Mouse (Mus musculus) midbrain, embryonic 11.5 days (tissue): ENCODE data around the gene Uchl3. TPM values are rescaled to one million over a fixed set of nuclear protein-coding genes. Genes with fewer than 3 reads are reported as not detected.

ENCODE experiments used
- ATAC-seq: fragments of 200-750 bp; cut with Nextera tagmentation; 2 replicates; pipeline ENCODE4 v1.8.0; 2017; ENCODE audit warnings: moderate TSS enrichment, moderate library complexity; ENCODE audit not compliant: low FRiP score
- DNase-seq: peaks from one replicate; pipeline ENCODE4 v3.0.0; 2015; ENCODE audit warnings: low spot score; ENCODE audit errors: missing footprints
- H3K27ac ChIP-seq: fragments of 300-500 bp; sonication (generic); 2 replicates; pipeline ENCODE4 v1.5.1; 2014; ENCODE audit warnings: low read depth, low read length
- H3K27me3 ChIP-seq: fragments of 300-500 bp; sonication (generic); 2 replicates; pipeline ENCODE4 v1.6.1; 2014; ENCODE audit warnings: mild to moderate bottlenecking, low read length, moderate library complexity, mixed read lengths; ENCODE audit not compliant: control insufficient read depth, insufficient read depth
- H3K36me3 ChIP-seq: fragments of 300-500 bp; sonication (generic); 2 replicates; pipeline ENCODE4 v1.6.1; 2014; ENCODE audit warnings: mild to moderate bottlenecking, low read length, moderate library complexity, mixed read lengths; ENCODE audit not compliant: control insufficient read depth, insufficient read depth
- H3K4me1 ChIP-seq: fragments of 300-500 bp; sonication (generic); 2 replicates; pipeline ENCODE4 v1.6.1; 2014; ENCODE audit warnings: low read length; ENCODE audit not compliant: control insufficient read depth, insufficient read depth
- H3K4me2 ChIP-seq: fragments of 300-500 bp; sonication (generic); 2 replicates; pipeline ENCODE4 v1.6.1; 2014; ENCODE audit warnings: mild to moderate bottlenecking, moderate library complexity
- H3K4me3 ChIP-seq: fragments of 300-500 bp; sonication (generic); 2 replicates; pipeline ENCODE4 v1.5.1; 2014; ENCODE audit warnings: low read depth, low read length
- H3K9ac ChIP-seq: fragments of 300-500 bp; sonication (generic); 2 replicates; pipeline ENCODE4 v1.6.1; 2014; ENCODE audit warnings: low read length
- H3K9me3 ChIP-seq: fragments of 300-500 bp; sonication (generic); 2 replicates; pipeline ENCODE4 v1.6.1; 2016; ENCODE audit warnings: low read length; ENCODE audit not compliant: control insufficient read depth
- WGBS: fragments of 180-500 bp; shearing (Covaris S2); extraction: QIAGEN DNeasy Blood & Tissue Kit; methylation state at CpG from one replicate; pipeline ENCODE4 v1.1.7; 2014; 5-methylcytosine and 5-hydroxymethylcytosine counted together
- polyA plus RNA-seq: library from polyadenylated mRNA; unstranded; fragments of >200 nt; fragmentation: Nextera tagmentation; extraction: Ambion mirVana; gene quantifications from 2 replicates; pipeline ENCODE4 v1.2.1, GENCODE M21; 2014

The Uchl3 gene
- polyA plus RNA-seq, 1 experiment from 2014 or later = 164 TPM

- Histone ChIP-seq H3K4me3 (no peak overlapping the region), H3K9me3 (no peaks in the 10 kb centered on the region), H3K27ac (no peak overlapping the region), H3K4me2 (no peak overlapping the region), H3K27me3 (no peaks in the 10 kb centered on the region), H3K4me1 (no peaks in the 10 kb centered on the region), H3K36me3 (peaks cover 4% of the 10 kb centered on the region; the same call in 1 of the 2 replicates), H3K9ac (no peak overlapping the region)
- no peak for DNase-seq
- 88% methylated on average over 2 of the region's 2 CpGs for WGBS
- no peak for ATAC-seq
Measured at GRCm38 (mm10) chr14:101630548-101630947, 23.2 kb upstream of the Uchl3 start.

GRCm38 (mm10) chr14:101635765-101636164 is 18.0 kb upstream of the Uchl3 start:
- Histone ChIP-seq H3K4me2 (no peak overlapping the region), H3K27me3 (no peaks in the 10 kb centered on the region), H3K27ac (no peak overlapping the region), H3K9ac (no peak overlapping the region), H3K9me3 (no peaks in the 10 kb centered on the region), H3K36me3 (peaks cover 4% of the 10 kb centered on the region; the same call in 1 of the 2 replicates), H3K4me1 (peaks cover 3% of the 10 kb centered on the region; the same call in 1 of the 2 replicates), H3K4me3 (no peak overlapping the region)
- WGBS = 91% methylated on average over 1 of the region's 1 CpGs
- no peak for DNase-seq
- no peak for ATAC-seq

- H3K27ac ChIP-seq = no peak overlapping the region
- H3K27me3 ChIP-seq = no peaks in the 10 kb centered on the region
- H3K4me3 ChIP-seq = no peak overlapping the region
- no peak for ATAC-seq
- DNase-seq = no peak
- peaks cover 4% of the 10 kb centered on the region; the same call in 1 of the 2 replicates for H3K36me3 ChIP-seq
- WGBS = 90% methylated on average over 6 of the region's 6 CpGs
- no peak overlapping the region for H3K9ac ChIP-seq
- H3K4me2 ChIP-seq = no peak overlapping the region
- no peaks in the 10 kb centered on the region for H3K9me3 ChIP-seq
- peaks cover 3% of the 10 kb centered on the region; the same call in 1 of the 2 replicates for H3K4me1 ChIP-seq
Measured at GRCm38 (mm10) chr14:101637381-101637780, 16.4 kb upstream of the Uchl3 start.

DNA sequence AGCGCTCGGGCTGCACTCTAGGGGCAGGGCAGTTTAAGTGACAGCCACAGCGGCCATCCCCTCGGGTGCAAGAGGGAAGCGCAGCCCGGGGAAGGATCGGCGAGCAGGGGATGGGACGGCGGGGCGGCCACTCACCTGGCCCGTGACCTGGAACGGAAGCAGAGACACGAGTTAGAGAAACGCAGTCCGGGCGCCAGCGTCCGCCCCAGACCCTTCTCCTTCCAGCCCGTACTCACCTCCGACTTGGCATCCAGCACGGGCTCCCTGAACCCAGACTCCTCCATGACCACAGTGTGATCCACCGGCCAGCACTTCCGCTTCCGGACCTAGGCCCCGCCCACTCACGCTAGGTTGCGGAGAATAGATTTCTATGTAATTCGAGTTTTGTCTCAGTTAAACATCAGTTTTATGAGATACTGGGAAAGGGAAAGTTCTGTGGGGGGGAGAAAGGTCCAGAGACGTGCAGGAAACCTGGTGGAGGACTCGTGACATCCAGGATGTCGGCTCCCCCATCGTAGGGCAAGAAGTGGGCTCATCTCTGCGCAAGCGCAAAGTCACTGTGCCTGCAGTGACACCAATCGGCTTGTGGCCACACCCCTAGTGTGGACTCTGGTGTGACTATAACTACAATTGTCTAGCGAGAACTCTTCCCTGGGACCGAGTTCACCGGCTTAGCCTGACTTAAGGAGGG is 13.5 kb upstream of the Uchl3 start, which contains the start of gene Commd6:
TSS of gene Commd6 (minus strand) at position 534 of the 691 bp plus-strand sequence.
- Histone ChIP-seq H3K9me3 (no peaks in the 10 kb centered on the region), H3K27me3 (no peaks in the 10 kb centered on the region), H3K9ac (peak within 1 kb of the TSS; percentile 68), H3K4me3 (peak within 1 kb of the TSS; percentile 49), H3K36me3 (no peaks in the 10 kb centered on the region), H3K27ac (peak within 1 kb of the TSS; percentile 8), H3K4me1 (peaks cover 3% of the 10 kb centered on the region; the same call in 1 of the 2 replicates), H3K4me2 (peak within 1 kb of the TSS; percentile 59)
- DNase-seq = peak; percentile 99
- WGBS = under 1% methylated on average over 39 of the region's 39 CpGs
- peak; percentile 99 for ATAC-seq

DNA sequence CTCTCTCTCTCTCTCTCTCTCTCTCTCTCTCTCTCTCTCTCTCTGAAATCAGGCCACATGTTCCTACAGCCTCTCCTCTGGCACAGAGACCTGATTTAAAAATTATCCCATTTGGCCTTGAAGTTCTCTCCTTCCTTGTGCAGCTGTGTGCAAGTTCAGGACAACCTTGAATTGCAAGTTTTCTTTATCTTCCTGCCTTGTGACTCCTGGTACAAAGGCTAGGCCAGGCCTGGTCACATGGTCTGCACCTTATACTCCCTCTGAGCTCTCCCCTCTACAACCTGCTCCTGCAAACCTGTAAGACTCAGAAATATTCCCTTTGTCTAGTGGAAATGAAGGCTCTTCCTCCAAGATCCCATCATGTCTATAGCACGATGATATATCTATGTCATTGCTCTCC is 8.8 kb upstream of the Uchl3 start:
- no peak for ATAC-seq

GRCm38 (mm10) chr14:101650551-101650950 is 3.2 kb upstream of the Uchl3 start:
- ATAC-seq (no peak), DNase-seq (no peak)
- WGBS = 87% methylated on average over 4 of the region's 4 CpGs
- H3K4me1 ChIP-seq = peaks cover 3% of the 10 kb centered on the region; the same call in 1 of the 2 replicates
- H3K9ac ChIP-seq = no peak overlapping the region
- H3K27me3 ChIP-seq = no peaks in the 10 kb centered on the region
- no peaks in the 10 kb centered on the region for H3K9me3 ChIP-seq
- no peak overlapping the region for H3K4me2 ChIP-seq
- no peak overlapping the region for H3K27ac ChIP-seq
- no peaks in the 10 kb centered on the region for H3K36me3 ChIP-seq
- no peak overlapping the region for H3K4me3 ChIP-seq

More for the DNA sequence above, 8.8 kb upstream of the Uchl3 start:
- WGBS = 80% methylated on average over 1 of the region's 1 CpGs
- Histone ChIP-seq H3K27me3 (no peaks in the 10 kb centered on the region), H3K36me3 (no peaks in the 10 kb centered on the region), H3K4me1 (no peaks in the 10 kb centered on the region), H3K9ac (no peak overlapping the region), H3K27ac (no peak overlapping the region), H3K4me3 (no peak overlapping the region), H3K4me2 (no peak overlapping the region), H3K9me3 (no peaks in the 10 kb centered on the region)
- no peak for DNase-seq

DNA sequence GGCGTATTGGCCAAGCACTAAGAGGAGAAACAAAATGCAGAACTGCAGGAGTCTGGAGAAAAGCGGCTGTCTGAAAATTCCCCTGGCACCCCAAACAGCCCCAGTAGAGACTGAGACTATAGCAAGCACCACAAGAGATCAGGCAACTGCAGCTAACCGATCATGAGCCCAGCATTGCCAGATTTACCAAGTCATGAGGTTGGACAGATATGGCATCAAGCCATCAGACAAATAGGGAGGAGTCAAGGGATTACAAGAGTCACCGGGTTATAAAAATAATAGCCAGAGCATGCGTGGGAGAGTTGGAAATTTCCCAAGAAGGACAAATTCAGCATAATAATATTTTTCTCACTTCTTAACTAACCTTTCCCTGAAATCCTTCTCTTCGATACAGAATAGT is 1.2 kb upstream of the Uchl3 start:
- H3K36me3 ChIP-seq = no peaks in the 10 kb centered on the region
- H3K4me2 ChIP-seq = no peak overlapping the region
- no peak for ATAC-seq
- H3K27me3 ChIP-seq = no peaks in the 10 kb centered on the region
- 92% methylated on average over 6 of the region's 6 CpGs for WGBS
- DNase-seq = no peak
- H3K27ac ChIP-seq = no peak overlapping the region
- no peaks in the 10 kb centered on the region for H3K9me3 ChIP-seq
- H3K4me1 ChIP-seq = peaks cover 3% of the 10 kb centered on the region; the same call in 1 of the 2 replicates
- no peak overlapping the region for H3K4me3 ChIP-seq
- no peak overlapping the region for H3K9ac ChIP-seq

DNA sequence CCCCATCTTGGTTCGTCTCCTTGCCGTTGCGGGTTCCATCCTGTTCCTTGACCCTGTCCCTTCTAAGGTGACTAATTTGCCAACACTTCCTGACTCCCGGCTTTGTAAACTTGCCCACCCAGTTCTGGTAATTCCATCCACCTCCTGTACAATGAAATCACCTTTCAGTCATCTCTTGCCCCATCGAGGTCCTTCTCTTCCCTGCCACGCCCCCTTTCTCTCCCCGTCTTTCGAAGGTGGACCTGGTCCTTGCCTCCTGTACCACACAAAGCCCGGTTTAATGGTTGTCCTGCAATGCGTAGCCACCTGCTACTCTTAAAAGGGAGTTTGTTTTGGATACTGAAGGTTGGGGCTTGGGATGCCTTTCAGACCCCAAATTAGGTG is 751 bp downstream of the Uchl3 start:
- no peaks in the 10 kb centered on the region for H3K9me3 ChIP-seq
- no peaks in the 10 kb centered on the region for H3K36me3 ChIP-seq
- H3K27me3 ChIP-seq = no peaks in the 10 kb centered on the region
- peak overlapping the region; percentile 85 for H3K4me3 ChIP-seq
- peak overlapping the region; percentile 85 for H3K4me2 ChIP-seq
- WGBS = 1% methylated on average over 10 of the region's 10 CpGs
- H3K27ac ChIP-seq = no peak overlapping the region
- H3K9ac ChIP-seq = peak overlapping the region; percentile 76
- DNase-seq (peak; percentile 87), ATAC-seq (peak; percentile 10; the same call in 1 of the 2 replicates)
- peaks cover 3% of the 10 kb centered on the region; the same call in 1 of the 2 replicates for H3K4me1 ChIP-seq

DNA sequence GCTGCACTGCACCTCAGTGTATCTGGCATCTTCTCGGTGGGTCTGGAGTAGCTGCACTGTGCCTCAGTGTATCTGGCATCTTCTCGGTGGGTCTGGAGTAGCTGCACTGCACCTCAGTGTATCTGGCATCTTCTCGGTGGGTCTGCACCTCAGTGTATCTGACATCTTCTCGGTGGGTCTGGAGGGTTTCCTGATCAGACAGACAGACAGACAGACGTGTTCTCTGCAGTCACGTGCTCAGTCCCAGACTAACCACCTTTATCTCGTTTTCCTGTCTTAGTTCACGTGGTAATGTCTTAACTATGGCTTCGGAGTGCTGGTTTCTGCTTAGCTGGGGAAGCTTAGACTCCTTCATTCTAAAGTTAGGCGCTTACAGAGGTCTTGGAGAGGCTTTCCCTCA is 2.5 kb downstream of the Uchl3 start:
- no peaks in the 10 kb centered on the region for H3K27me3 ChIP-seq
- DNase-seq = no peak
- H3K4me1 ChIP-seq = peaks cover 3% of the 10 kb centered on the region; the same call in 1 of the 2 replicates
- H3K4me3 ChIP-seq = no peak overlapping the region
- H3K9me3 ChIP-seq = no peaks in the 10 kb centered on the region
- H3K9ac ChIP-seq = no peak overlapping the region
- ATAC-seq = no peak
- 86% methylated on average over 10 of the region's 10 CpGs for WGBS
- H3K27ac ChIP-seq = no peak overlapping the region
- no peaks in the 10 kb centered on the region for H3K36me3 ChIP-seq
- no peak overlapping the region for H3K4me2 ChIP-seq
